Mouse (Mus musculus) heart, adult 11 months (tissue): Measurements from ENCODE around the gene Vrk2.

Experiments
- DNase-seq: peaks from one replicate; pipeline ENCODE4 v3.0.0; 2022

Gene Vrk2

DNA sequence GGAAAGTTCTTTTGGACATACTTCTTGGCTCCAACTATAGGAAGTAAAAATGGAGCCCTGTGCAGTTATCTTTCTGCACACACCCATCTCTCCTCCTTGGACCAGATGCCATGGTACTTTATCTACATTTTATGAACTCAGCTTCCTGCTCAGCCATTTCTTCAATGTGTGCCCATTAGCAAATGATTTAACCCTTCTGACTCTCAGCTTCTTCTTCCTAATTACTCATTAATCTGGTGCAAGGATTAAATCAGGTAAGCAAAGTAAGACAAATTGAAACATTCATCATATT, 60.0 kb downstream of the Vrk2 start:
- DNase-seq, result no peak

DNA sequence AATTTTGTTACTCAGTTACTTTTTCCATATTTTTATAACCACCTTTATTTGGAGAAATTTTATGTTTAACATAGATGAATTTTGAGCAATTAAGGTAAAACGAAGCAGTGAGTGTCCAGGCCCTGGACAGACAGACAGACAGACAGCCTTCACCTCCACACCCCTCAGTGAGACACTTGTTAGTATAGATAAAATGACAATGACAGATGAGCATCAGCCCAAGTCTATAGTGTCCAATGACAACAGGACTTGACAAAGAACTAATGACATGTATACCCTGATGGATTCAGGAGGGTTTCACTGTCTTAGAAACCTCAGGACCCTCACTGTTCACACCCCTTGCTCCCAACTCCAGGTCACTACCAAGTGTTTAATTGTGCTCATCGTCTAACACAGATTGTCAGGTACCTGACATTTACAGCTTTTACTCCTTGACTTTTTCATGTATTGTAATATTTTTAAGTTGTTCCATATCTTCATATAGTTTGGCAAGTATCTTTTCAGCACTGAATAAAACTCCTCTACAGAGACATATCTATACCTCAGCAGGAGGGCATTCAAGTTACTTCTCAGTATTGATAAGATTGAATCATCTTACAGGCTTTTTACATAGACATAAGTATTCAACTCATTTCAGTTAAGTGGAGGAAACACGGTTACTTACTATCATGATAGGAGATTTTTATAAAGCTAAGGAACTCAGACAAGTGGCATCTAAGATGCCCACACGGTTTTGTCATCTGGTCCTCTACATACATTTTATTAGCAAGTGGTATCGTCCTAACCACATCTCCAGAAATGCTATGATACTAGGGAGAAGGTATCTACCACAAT, 60.6 kb downstream of the Vrk2 start:
- no peak for DNase-seq

- DNase-seq, result no peak
These were observed 66.9 kb downstream of the Vrk2 start for GRCm38 (mm10) chr11:26526861-26527260.

DNA sequence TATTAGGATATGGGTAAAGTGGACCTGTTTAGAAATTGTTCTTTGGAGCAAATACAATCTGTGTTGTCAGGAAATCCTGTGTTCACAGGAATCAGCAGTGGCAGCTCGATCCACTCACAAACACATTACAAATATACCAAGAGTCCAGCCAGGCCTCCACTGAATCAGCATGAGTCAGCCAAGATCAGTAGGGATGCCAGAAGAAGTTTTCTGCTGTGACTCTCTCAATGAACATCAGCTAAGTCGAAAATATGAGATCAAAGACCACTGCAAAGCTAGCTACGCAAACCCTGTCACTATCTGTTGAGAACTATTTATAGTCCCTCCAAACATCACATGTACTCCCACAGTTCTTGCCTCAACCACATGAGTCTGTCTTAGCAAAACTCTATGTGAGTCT, 74.8 kb downstream of the Vrk2 start:
- DNase-seq, result no peak

GRCm38 (mm10) chr11:26516086-26516485, 77.7 kb downstream of the Vrk2 start:
- DNase-seq, result no peak

- no peak for DNase-seq
These were observed 80.1 kb downstream of the Vrk2 start for GRCm38 (mm10) chr11:26513683-26514082.

DNA sequence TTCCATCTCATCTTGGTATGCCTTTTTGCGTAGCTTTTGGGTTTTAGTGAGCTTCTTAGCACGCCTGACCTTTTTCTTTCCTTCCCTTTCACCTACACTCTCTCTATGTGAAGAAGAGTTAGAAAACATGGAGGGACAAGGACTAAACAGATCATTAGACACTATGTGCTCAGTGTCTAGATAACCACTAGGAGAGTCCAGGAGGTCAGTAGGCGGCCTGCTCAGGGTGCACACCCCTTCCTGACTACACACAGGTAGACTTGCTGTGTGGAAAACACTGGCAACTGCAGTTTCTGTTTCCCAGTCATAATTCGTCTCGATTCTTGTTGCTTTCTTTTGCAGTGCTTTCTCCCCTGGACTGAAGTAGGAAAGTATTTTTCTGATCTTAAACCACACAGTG, 97.8 kb downstream of the Vrk2 start:
- DNase-seq, result no peak

GRCm38 (mm10) chr11:26489761-26490466, 103.9 kb downstream of the Vrk2 start:
- DNase-seq, result peak; percentile 96

GRCm38 (mm10) chr11:26481691-26482242, 112.0 kb downstream of the Vrk2 start:
- DNase-seq, result no peak

DNA sequence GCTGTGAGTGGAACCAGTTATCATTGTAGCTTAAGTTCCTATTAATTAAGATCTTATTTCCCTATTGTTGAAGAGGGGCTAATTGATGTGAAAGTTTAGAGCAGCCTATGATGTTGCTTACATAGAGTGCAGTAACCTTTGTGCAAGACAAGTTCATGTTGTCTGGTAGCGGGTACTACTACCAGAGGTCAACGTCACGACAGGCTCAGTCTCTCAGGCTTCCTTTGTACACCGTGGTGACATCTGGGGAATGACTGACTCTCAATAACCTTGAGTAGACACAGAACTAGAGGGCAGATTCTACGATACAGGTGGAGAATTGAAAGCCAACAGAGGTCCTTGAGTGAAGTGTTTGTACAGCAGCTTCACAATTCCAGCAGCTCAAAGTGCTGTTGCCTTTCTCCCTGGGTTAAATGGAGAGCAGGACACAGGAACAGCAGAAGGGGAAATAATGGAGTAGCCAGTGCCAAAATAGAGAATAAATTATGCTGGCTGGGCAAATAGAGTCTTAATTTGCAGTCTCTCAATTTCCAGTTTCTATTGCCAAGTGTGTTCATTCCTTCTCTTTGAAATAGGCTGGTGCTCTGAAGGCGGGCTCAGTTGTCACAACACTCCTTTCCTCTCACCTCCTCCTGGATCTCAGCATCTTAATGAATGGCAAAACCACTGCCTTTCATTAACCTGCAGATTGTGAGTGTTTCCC, 116.6 kb downstream of the Vrk2 start:
- DNase-seq, result no peak

DNA sequence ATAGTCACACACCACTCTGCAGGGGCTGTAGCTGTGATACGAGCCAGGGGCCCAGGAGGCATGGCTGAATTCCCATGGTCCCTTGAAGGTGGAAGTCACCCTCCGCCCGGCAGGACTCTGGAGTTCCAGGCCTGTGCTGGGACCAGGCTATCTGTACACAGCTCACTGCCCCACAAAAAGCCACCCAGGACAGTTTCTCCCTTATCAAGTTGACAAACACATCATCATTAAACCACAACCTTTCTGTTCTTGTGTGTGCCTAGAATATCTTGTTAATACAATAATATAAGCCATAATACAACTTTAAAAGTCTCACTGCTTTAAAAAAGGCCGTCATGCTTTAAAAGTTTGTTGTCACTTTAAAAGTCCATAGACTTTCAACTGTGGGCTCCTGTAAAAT, 139.7 kb downstream of the Vrk2 start:
- DNase-seq, result no peak

DNA sequence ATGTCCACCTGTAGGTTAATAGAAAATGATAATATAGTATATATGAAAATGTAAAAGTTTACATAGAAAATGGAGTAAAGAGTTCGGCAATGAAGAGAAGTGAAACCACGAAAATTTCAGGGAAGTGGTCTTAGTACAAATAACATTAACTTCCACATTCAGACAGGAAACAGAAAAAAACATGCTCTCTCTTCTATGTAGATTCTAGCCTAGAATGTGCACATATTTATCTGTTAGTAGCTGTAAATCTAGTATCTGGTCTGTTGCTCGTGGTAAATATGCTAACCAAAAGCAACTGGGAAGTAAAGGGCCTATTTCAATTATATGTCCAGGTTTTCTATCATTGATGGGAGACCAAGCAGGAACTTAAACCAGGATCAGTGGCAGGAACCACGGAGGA, 141.1 kb downstream of the Vrk2 start:
- DNase-seq, result no peak

DNA sequence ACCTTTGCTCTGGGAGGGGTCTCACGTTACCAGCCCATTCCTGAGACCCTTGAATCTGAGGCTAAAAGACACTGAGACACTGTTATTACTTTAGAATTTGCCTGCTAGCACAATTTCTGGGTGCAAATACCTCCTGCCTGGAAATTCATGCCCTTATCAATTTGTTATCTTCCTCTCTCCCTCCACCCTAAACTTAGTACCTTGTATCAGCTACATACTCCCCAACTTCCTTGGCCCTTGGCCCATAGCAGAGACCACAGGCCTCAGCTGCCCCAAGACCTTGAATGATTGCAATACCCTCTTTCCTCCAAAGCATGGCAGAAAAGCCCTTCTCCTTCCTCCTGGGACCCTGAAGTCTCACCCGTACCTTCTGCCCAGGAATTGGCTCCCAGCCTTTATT, 142.6 kb downstream of the Vrk2 start:
- no peak for DNase-seq

DNA sequence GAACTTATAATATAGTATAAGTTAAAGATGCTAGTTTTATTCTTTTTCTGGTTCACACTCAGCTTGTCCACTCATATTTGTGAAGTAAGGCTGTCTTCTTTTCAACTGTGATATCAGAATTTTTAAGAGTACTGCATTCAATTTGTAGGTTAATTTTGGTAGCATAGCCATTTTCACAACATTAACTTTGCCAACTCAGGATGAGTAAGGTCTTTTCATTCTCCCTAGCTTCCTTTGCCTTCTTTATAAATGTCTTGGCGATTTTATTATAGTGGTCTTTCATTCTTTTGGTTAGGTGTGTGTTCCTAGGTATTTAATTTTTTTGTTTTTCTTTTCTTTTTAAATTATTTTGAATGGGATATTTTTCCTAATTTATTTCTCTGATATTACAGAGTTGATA, 143.2 kb downstream of the Vrk2 start:
- DNase-seq, result no peak

GRCm38 (mm10) chr11:26449789-26450188, 144.0 kb downstream of the Vrk2 start:
- no peak for DNase-seq

GRCm38 (mm10) chr11:26444374-26444773, 149.4 kb downstream of the Vrk2 start:
- no peak for DNase-seq

DNA sequence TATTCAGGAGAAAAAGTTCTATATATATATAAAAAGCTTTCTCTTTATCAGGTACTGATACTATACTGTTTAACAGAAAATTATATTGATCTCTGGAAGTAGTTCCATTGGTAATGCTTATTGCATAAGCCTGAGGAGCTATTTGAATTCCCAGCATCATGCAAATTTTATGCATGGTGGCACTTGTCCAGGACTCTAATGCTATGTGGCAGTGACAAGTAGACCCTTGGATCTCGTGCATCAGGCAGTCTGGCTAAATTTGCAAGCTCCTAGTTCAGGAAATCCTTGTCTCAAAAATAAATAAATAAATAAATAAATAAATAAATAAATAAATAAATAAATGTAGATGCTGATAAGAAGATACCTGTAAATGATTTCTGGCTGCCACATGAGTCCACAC, 152.7 kb downstream of the Vrk2 start:
- no peak for DNase-seq

- DNase-seq, result peak; percentile 78
These were observed 156.0 kb downstream of the Vrk2 start for GRCm38 (mm10) chr11:26437818-26438217.

GRCm38 (mm10) chr11:26434229-26434628, 159.6 kb downstream of the Vrk2 start:
- DNase-seq, result no peak

DNA sequence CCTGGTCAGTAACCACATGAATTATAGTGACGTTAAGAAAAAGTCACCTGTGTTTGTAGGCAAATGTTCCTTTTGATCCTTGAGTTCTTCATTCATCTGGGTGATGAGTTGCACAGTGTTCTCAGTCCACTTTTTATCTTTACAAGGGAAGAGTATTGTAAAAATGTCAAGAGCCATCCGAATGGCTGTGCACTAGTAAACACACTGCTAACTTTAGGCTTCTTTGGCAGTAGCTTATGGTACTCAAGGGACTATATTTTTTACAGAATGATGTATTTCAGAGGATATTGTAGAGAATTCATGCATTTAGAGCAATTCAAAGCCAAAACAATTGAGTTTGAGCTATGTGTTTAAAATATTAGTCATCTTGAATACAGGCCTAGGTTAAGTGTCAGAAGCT, 172.3 kb downstream of the Vrk2 start:
- no peak for DNase-seq
